Mouse (Mus musculus) testis, adult 2 months (tissue): ENCODE results near the gene Sox6.

Source experiments
- CTCF ChIP-seq: fragments of 200-500 bp; IDR thresholded peaks from 2 replicates; pipeline ENCODE4 v1.5.1; 2012; ENCODE audit warnings: low read depth, mild to moderate bottlenecking, inconsistent platforms, low read length, moderate library complexity; ENCODE audit not compliant: control insufficient read depth, insufficient read depth, insufficient replicate concordance
- POLR2A ChIP-seq: fragments of 200-500 bp; IDR thresholded peaks from 2 replicates; pipeline ENCODE4 v1.6.1; 2012; ENCODE audit warnings: low read depth, mild to moderate bottlenecking, inconsistent platforms, low read length, moderate library complexity; ENCODE audit not compliant: control insufficient read depth

GRCm38 (mm10) chr7:115939292-115939691, 99.3 kb downstream of the Sox6 start:
- TF ChIP-seq CTCF, result no peak
- no peak for TF ChIP-seq POLR2A
